Mouse (Mus musculus) kidney, adult 2 months (tissue): ENCODE measurements around the gene Kdsr. TPM values are rescaled to one million over a fixed set of nuclear protein-coding genes. Genes with fewer than 3 reads are reported as not detected.

Experiments used
- DNase-seq: peaks from one replicate; pipeline ENCODE4 v3.0.0; 2021
- H3K27ac ChIP-seq: fragments of 200-500 bp; 2 replicates; pipeline ENCODE4 v1.5.1; 2012; ENCODE audit warnings: low read depth, low read length, control low read depth, inconsistent platforms; ENCODE audit not compliant: insufficient read depth
- H3K27me3 ChIP-seq: fragments of 200-500 bp; replicated peaks from 2 replicates; pipeline ENCODE4 v1.6.1; 2012; ENCODE audit warnings: mild to moderate bottlenecking, moderate library complexity, low read length, inconsistent platforms; ENCODE audit not compliant: control insufficient read depth, insufficient read depth
- H3K36me3 ChIP-seq: fragments of 200-500 bp; 2 replicates; pipeline ENCODE4 v1.6.1; 2012; ENCODE audit warnings: mild to moderate bottlenecking, moderate library complexity, low read length, inconsistent platforms; ENCODE audit not compliant: control insufficient read depth, insufficient read depth
- H3K4me1 ChIP-seq: fragments of 200-500 bp; 2 replicates; pipeline ENCODE4 v1.6.1; 2011; ENCODE audit warnings: low read length; ENCODE audit not compliant: control insufficient read depth, insufficient read depth
- H3K4me3 ChIP-seq: fragments of 200-500 bp; 2 replicates; pipeline ENCODE4 v1.5.1; 2011; ENCODE audit warnings: mild to moderate bottlenecking, low read depth, low read length, control low read depth; ENCODE audit not compliant: insufficient read depth
- CTCF ChIP-seq: fragments of 200-500 bp; conservative IDR thresholded peaks from 2 replicates; pipeline ENCODE4 v1.5.1; 2011; ENCODE audit warnings: low read depth, mild to moderate bottlenecking, control low read depth, low read length, moderate library complexity, mixed read lengths; ENCODE audit not compliant: insufficient read depth, insufficient read length
- POLR2A ChIP-seq: fragments of 200-500 bp; IDR thresholded peaks from one replicate; pipeline ENCODE4 v1.6.1; 2011; ENCODE audit warnings: low read depth, low read length, control low read depth
- WGBS: fragments of 180-500 bp; shearing (Covaris S2); methylation state at CpG from one replicate; pipeline ENCODE4 v1.1.7; 2018; 5-methylcytosine and 5-hydroxymethylcytosine counted together
- polyA plus RNA-seq: library from polyadenylated mRNA; depleted of rRNA; stranded (reverse); fragments of >200 nt; gene quantifications from 2 replicates; pipeline ENCODE4 v1.2.3, GENCODE M21; 2012; rRNA removed

Kdsr gene
- polyA plus RNA-seq, 1 experiment = 7.6 TPM

DNA sequence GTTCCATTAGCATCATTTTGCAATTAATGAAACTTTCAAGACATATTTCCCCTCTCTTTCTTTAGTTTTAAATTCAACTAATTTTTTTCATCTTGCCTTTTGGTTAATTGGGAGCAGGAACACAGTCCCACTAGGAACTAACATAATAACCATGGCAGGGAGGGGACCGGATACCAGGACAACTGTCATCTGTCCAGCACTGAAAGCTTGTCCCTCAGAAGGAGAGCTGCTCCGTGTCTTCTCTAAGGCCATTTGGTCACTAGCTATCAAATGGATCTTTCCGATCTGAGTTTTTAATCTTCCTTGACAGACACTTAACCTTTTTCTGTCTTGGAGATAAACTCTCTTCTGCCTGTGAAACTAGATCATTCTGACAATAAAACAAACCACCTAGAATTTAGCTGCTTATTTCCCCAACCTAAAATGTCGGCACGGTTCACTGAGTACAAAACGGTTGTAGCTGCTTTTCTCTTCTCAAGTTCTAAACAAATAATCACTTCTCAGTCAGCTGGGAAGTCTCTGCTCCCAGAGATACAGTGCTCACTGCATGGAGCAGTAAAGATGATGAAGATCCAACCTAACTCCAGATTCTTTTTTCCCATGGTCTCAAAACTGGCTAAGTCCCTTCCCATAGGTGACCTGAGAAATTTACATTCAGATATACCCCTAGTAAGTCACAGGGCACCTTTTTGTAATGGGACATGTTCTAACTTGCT lies 79.6 kb downstream of the Kdsr start:
- TF ChIP-seq POLR2A (no peak), CTCF (no peak)
- WGBS = 51% methylated on average over 6 of the region's 6 CpGs
- H3K27me3 ChIP-seq = no peaks in the 10 kb centered on the region
- H3K36me3 ChIP-seq = no peaks in the 10 kb centered on the region
- peaks cover 4% of the 10 kb centered on the region; the same call in 1 of the 2 replicates for H3K4me1 ChIP-seq
- H3K27ac ChIP-seq = no peak overlapping the region
- no peak for DNase-seq
- no peak overlapping the region for H3K4me3 ChIP-seq

DNA sequence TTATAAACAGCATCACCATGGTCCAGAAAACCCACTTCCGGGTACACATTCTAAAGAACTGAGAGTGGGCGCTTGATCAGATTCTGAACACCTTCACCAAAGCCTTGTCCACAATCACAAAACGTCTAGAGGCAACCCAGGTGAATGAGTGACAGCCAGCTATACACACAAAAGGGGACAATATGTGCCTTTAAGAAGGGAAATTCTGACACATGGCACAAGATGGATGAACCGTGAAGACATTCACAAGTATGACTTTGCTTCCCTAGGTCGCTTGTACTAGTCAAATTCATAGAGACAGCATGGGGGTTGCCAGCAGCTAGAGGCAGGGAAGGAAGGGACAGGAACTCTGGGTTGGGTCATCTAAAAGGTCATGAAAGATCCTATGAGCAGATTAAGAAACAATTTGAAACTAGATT lies 81.5 kb downstream of the Kdsr start:
- peaks cover 4% of the 10 kb centered on the region; the same call in 1 of the 2 replicates for H3K4me1 ChIP-seq
- no peak for TF ChIP-seq POLR2A
- TF ChIP-seq CTCF = no peak
- 61% methylated on average over 5 of the region's 5 CpGs for WGBS
- H3K27me3 ChIP-seq = no peaks in the 10 kb centered on the region
- H3K36me3 ChIP-seq = no peaks in the 10 kb centered on the region
- no peak for DNase-seq
- H3K27ac ChIP-seq = no peak overlapping the region
- H3K4me3 ChIP-seq = no peak overlapping the region

Other genes with a start within 250 kb of the Kdsr start
- gene Bcl2, start 45.5 kb downstream of the Kdsr start, polyA plus RNA-seq = 1.9 and 2.6 TPM in 2 replicates
- 13.3 and 16.0 TPM in 2 replicates for gene Vps4b, start 37.0 kb upstream of the Kdsr start, polyA plus RNA-seq
- gene Serpinb5, start 101.4 kb upstream of the Kdsr start, polyA plus RNA-seq = 0.04 TPM in 1 of 2 replicates, not detected in the other
- gene Serpinb12, start 174.7 kb upstream of the Kdsr start, polyA plus RNA-seq = 0.06 TPM in 1 of 2 replicates, not detected in the other
- not detected in 2 replicates for gene Serpinb13, start 221.3 kb upstream of the Kdsr start, polyA plus RNA-seq